Mouse (Mus musculus) lung, embryonic 15.5 days (tissue): ENCODE data around the gene Ttc24. TPM values are rescaled to one million over a fixed set of nuclear protein-coding genes. Genes with fewer than 3 reads are reported as not detected.

Experiments used
- ATAC-seq: fragments of 200-750 bp; cut with Nextera tagmentation; 2 replicates; pipeline ENCODE4 v1.8.0; 2017; ENCODE audit warnings: moderate number of reproducible peaks, borderline replicate concordance; ENCODE audit not compliant: low FRiP score, low TSS enrichment; ENCODE audit errors: extremely low read depth
- H3K27ac ChIP-seq: fragments of 300-500 bp; sonication (generic); 2 replicates; pipeline ENCODE4 v1.5.1; 2015; ENCODE audit warnings: moderate library complexity, mild to moderate bottlenecking, inconsistent platforms
- H3K27me3 ChIP-seq: fragments of 300-500 bp; sonication (generic); 2 replicates; pipeline ENCODE4 v1.6.1; 2015; ENCODE audit warnings: inconsistent platforms
- H3K36me3 ChIP-seq: fragments of 300-500 bp; sonication (generic); 2 replicates; pipeline ENCODE4 v1.6.1; 2015; ENCODE audit warnings: inconsistent platforms
- H3K4me1 ChIP-seq: fragments of 300-500 bp; sonication (generic); 2 replicates; pipeline ENCODE4 v1.6.1; 2015; ENCODE audit warnings: inconsistent platforms
- H3K4me2 ChIP-seq: fragments of 300-500 bp; sonication (generic); 2 replicates; pipeline ENCODE4 v1.6.1; 2015; ENCODE audit warnings: inconsistent platforms, mild to moderate bottlenecking, moderate library complexity
- H3K4me3 ChIP-seq: fragments of 300-500 bp; sonication (generic); 2 replicates; pipeline ENCODE4 v1.5.1; 2015; ENCODE audit warnings: mild to moderate bottlenecking, inconsistent platforms
- H3K9ac ChIP-seq: fragments of 300-500 bp; sonication (generic); 2 replicates; pipeline ENCODE4 v1.6.1; 2015; ENCODE audit warnings: inconsistent platforms
- H3K9me3 ChIP-seq: fragments of 300-500 bp; sonication (generic); 2 replicates; pipeline ENCODE4 v1.6.1; 2016; ENCODE audit warnings: inconsistent platforms
- WGBS: fragments of 180-500 bp; shearing (Covaris S2); methylation state at CpG from one replicate; pipeline ENCODE4 v1.1.7; 2015; 5-methylcytosine and 5-hydroxymethylcytosine counted together
- polyA plus RNA-seq: library from polyadenylated mRNA; unstranded; fragments of >200 nt; fragmentation: Nextera tagmentation; extraction: Ambion mirVana; gene quantifications from 2 replicates; pipeline ENCODE4 v1.2.1, GENCODE M21; 2015

The Ttc24 gene
- polyA plus RNA-seq, 1 experiment from 2014 or later, result not detected

DNA sequence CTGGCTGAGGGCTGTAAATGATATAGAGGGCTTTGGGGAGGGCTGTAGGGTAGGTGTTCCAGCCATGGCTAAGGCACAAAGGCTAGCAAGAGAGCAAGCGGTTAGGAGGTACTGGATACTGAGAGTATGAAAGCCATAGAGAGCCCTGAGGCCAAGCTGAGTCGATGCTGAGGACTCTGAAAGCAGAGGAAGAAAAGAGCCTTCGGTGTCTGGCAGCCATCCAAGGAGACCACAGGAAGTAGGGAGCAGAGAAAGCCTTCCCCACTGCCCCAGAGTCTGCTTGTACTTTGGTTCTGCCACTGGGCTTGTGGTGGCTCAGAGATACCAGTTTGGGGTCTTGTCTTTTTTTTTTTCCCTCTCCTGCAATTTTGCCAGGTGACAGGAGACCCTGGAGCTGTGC, 22.1 kb upstream of the Ttc24 start:
- Histone ChIP-seq H3K27me3 (no peaks in the 10 kb centered on the region), H3K4me2 (no peak overlapping the region), H3K4me3 (no peak overlapping the region), H3K4me1 (no peaks in the 10 kb centered on the region), H3K9ac (no peak overlapping the region), H3K27ac (no peak overlapping the region), H3K36me3 (peaks cover 80% of the 10 kb centered on the region), H3K9me3 (no peaks in the 10 kb centered on the region)
- WGBS, result 49% methylated on average over 3 of the region's 3 CpGs
- ATAC-seq, result no peak

DNA sequence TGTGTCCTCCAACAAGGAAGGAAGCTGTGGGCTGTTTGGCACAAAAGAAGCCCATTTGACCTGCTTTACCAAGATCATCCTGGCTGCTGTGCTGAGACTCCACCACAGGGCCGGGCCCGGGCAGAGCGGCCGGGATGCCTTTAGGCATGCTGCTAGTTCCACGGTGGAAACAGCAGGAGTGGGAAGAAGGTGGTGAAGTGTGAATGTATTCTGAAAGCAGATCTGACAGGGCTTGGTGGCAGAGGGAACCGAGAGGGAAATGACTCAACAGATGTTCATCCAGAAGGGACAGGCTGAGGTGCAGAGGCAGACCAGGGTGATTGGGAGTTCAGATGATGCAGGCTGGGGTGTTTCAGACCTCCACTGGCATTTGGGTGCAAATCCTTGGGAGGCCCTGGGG, 19.6 kb upstream of the Ttc24 start:
- no peaks in the 10 kb centered on the region for H3K9me3 ChIP-seq
- WGBS, result 74% methylated on average over 6 of the region's 6 CpGs
- no peaks in the 10 kb centered on the region for H3K27me3 ChIP-seq
- ATAC-seq, result no peak
- H3K4me2 ChIP-seq, result no peak overlapping the region
- H3K9ac ChIP-seq, result no peak overlapping the region
- no peak overlapping the region for H3K27ac ChIP-seq
- H3K4me1 ChIP-seq, result no peaks in the 10 kb centered on the region
- H3K36me3 ChIP-seq, result peaks cover 80% of the 10 kb centered on the region
- H3K4me3 ChIP-seq, result no peak overlapping the region

GRCm38 (mm10) chr3:88094126-88094525, 16.0 kb upstream of the Ttc24 start:
- WGBS, result 83% methylated on average over 5 of the region's 5 CpGs
- no peak overlapping the region for H3K9ac ChIP-seq
- ATAC-seq, result no peak
- no peak overlapping the region for H3K4me2 ChIP-seq
- H3K4me1 ChIP-seq, result no peaks in the 10 kb centered on the region
- no peak overlapping the region for H3K4me3 ChIP-seq
- H3K9me3 ChIP-seq, result no peaks in the 10 kb centered on the region
- peaks cover 82% of the 10 kb centered on the region for H3K36me3 ChIP-seq
- H3K27ac ChIP-seq, result no peak overlapping the region
- no peaks in the 10 kb centered on the region for H3K27me3 ChIP-seq

DNA sequence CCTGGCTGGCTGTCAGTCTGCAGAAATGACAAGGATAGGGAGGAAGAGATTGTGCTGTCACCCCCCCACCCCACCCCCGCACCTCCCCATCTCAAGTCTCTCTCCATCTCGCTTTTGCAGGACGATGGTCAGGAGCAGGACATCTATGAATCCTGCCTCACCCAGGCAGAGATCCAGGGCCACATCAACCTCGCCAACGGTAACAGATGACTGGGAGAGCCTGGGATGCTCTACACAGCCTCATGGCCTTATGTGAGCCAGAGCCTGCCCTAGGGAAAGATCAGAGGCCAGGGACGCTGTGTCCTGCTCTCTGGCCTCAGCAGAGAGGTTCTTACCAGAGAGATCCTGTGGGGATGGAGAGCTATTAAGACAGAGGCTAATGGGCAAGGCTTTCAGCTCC, 12.5 kb upstream of the Ttc24 start:
- Histone ChIP-seq H3K9ac (no peak overlapping the region), H3K27ac (no peak overlapping the region), H3K4me3 (no peak overlapping the region), H3K27me3 (no peaks in the 10 kb centered on the region), H3K4me1 (no peaks in the 10 kb centered on the region), H3K36me3 (peaks cover 88% of the 10 kb centered on the region), H3K9me3 (no peaks in the 10 kb centered on the region), H3K4me2 (no peak overlapping the region)
- ATAC-seq, result no peak
- 84% methylated on average over 6 of the region's 6 CpGs for WGBS

GRCm38 (mm10) chr3:88090106-88090505, 12.0 kb upstream of the Ttc24 start:
- H3K9ac ChIP-seq, result no peak overlapping the region
- no peak overlapping the region for H3K4me3 ChIP-seq
- H3K9me3 ChIP-seq, result no peaks in the 10 kb centered on the region
- WGBS, result 95% methylated on average over 7 of the region's 7 CpGs
- H3K36me3 ChIP-seq, result peaks cover 84% of the 10 kb centered on the region
- no peak for ATAC-seq
- H3K4me1 ChIP-seq, result no peaks in the 10 kb centered on the region
- H3K27me3 ChIP-seq, result no peaks in the 10 kb centered on the region
- H3K27ac ChIP-seq, result no peak overlapping the region
- no peak overlapping the region for H3K4me2 ChIP-seq

DNA sequence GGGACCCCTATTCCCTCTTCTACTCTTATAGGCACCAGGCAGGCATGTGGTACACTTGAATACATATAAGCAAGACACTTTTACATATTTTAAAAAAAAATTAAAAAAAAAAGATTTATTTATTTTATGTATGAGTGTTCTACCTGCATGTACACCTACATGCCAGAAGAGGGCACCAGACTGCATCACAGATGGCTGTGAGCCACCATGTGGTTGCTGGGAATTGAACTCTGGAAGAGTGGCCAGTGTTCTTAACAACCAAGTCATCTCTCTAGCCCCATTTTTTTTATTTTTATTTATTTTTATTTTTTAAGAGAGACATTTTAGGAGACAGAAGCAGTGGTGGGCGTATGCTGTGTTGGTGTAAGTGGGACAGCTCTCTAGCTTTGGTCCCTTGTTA, 9.6 kb upstream of the Ttc24 start:
- Histone ChIP-seq H3K27ac (no peak overlapping the region), H3K27me3 (no peaks in the 10 kb centered on the region), H3K4me2 (no peak overlapping the region), H3K36me3 (peaks cover 63% of the 10 kb centered on the region), H3K9ac (no peak overlapping the region), H3K4me1 (peaks cover 11% of the 10 kb centered on the region), H3K9me3 (no peaks in the 10 kb centered on the region), H3K4me3 (no peak overlapping the region)
- 87% methylated on average over 1 of the region's 1 CpGs for WGBS
- no peak for ATAC-seq

- 95% methylated on average over 9 of the region's 9 CpGs for WGBS
- H3K4me1 ChIP-seq, result peaks cover 20% of the 10 kb centered on the region
- peaks cover 42% of the 10 kb centered on the region for H3K36me3 ChIP-seq
- no peak overlapping the region for H3K4me2 ChIP-seq
- no peak overlapping the region for H3K9ac ChIP-seq
- no peak overlapping the region for H3K27ac ChIP-seq
- no peaks in the 10 kb centered on the region for H3K9me3 ChIP-seq
- no peak for ATAC-seq
- H3K4me3 ChIP-seq, result no peak overlapping the region
- no peaks in the 10 kb centered on the region for H3K27me3 ChIP-seq
Observed at GRCm38 (mm10) chr3:88085459-88085858, 7.4 kb upstream of the Ttc24 start.

GRCm38 (mm10) chr3:88084001-88084400, 5.9 kb upstream of the Ttc24 start:
- no peak for ATAC-seq
- peaks cover 20% of the 10 kb centered on the region for H3K4me1 ChIP-seq
- no peaks in the 10 kb centered on the region for H3K27me3 ChIP-seq
- H3K36me3 ChIP-seq, result peaks cover 28% of the 10 kb centered on the region
- H3K9ac ChIP-seq, result no peak overlapping the region
- WGBS, result 94% methylated on average over 2 of the region's 2 CpGs
- no peak overlapping the region for H3K4me2 ChIP-seq
- no peak overlapping the region for H3K4me3 ChIP-seq
- H3K9me3 ChIP-seq, result no peaks in the 10 kb centered on the region
- H3K27ac ChIP-seq, result no peak overlapping the region

DNA sequence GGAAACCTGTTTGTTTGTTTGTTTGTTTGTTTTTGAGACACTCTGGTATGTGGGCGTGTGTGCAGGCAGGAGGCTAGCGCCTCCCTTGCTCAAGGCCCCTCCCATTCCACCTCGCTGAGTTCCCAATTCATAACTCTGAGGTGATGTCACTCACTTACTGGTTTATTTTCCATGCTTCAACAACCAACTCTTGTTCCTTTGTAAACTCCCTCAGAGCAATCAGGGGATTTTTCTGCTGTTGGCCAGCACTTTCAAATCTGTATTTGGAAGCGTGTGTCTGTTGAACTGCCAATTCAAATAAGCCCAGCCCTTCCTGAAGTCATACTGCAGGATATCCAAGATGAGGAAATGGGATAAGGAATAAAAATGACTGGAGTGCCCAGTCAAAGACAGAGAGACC, 4.6 kb upstream of the Ttc24 start:
- Histone ChIP-seq H3K27me3 (no peaks in the 10 kb centered on the region), H3K4me3 (peak overlapping the region; percentile 74), H3K27ac (peak overlapping the region; percentile 67), H3K9me3 (no peaks in the 10 kb centered on the region), H3K36me3 (peaks cover 18% of the 10 kb centered on the region), H3K9ac (peak overlapping the region; percentile 65; the same call in 1 of the 2 replicates), H3K4me2 (peak overlapping the region; percentile 79), H3K4me1 (peaks cover 20% of the 10 kb centered on the region)
- ATAC-seq, result peak; percentile 69; the same call in 1 of the 2 replicates
- 6% methylated on average over 4 of the region's 4 CpGs for WGBS

DNA sequence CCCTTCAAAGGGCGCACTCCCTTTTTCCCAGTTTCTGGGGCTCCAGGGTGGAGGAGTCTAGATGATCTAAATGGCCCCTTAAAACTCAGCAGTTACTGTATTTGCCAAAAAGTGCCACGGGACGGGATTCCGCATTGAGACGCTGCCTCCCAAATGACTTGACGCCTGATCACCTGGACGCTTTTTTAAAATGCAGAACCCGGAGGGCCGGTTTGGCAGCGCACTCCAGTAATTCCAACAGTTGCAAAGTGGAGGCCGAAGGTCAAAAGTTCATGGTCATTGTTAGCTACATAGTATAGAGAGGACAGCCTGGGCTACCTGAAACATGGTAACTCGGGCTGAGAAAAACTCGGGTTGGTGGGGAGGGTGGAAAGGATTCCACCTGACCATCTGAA, 4.1 kb upstream of the Ttc24 start:
- Histone ChIP-seq H3K9ac (peak overlapping the region; percentile 65), H3K27me3 (no peaks in the 10 kb centered on the region), H3K36me3 (peaks cover 18% of the 10 kb centered on the region), H3K4me2 (peak overlapping the region; percentile 79), H3K4me1 (peaks cover 20% of the 10 kb centered on the region), H3K4me3 (peak overlapping the region; percentile 74), H3K27ac (peak overlapping the region; percentile 67; the same call in 1 of the 2 replicates), H3K9me3 (no peaks in the 10 kb centered on the region)
- WGBS, result 1% methylated on average over 13 of the region's 13 CpGs
- ATAC-seq, result peak; percentile 48; the same call in 1 of the 2 replicates

DNA sequence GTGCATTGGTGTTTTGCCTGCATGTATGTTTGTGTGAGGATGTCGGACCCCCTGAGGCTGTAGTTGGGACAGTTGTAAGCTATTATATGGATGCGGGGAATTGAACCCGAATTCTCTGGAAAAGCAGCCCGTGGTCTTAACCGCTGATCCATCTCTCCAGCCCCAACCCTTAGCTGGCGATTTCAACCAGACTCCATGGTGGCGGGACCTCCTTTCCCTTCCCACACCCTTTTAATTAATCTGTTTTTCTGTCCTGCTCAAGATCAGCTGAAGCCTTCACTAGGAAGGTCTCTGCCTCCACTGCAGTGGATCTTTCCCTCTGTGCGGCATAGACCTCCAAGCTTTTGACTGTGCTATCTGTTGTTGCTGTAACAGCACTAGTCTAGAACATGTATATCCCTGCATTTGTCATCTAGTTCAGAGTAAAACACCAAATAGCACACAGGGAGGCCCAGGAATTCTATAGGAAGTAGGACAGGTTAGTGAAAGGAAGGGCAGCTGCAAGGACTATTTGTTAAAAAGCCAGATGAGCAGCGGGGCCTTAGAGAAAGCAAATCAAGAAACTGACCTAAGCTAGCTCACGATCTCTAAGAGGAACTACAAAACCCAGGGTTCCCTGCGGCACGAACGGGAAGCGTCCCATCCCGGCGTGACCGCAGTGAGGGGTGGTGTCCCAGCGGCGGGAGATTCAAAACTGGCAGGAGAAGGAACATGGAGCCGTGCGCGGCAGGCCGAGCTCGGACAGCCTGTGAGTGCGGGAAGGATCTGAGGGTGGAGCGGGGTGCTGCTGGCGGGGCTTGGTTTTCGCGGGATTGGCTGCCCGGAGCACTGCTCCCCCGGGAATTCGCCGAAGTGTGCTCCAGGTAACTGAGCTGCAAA, 3.5 kb upstream of the Ttc24 start, which contains the start of gene Iqgap3:
Gene Iqgap3, plus strand, starts transcription at position 627 of the 879 bp plus-strand sequence.
- ATAC-seq, result peak; percentile 89
- Histone ChIP-seq H3K9ac (peak within 1 kb of the TSS; percentile 65), H3K4me3 (peak within 1 kb of the TSS; percentile 74), H3K4me1 (peaks cover 20% of the 10 kb centered on the region), H3K27me3 (no peaks in the 10 kb centered on the region), H3K9me3 (no peaks in the 10 kb centered on the region), H3K36me3 (peaks cover 14% of the 10 kb centered on the region), H3K4me2 (peak within 1 kb of the TSS; percentile 79), H3K27ac (peak within 1 kb of the TSS; percentile 67)
- 19% methylated on average over 33 of the region's 33 CpGs for WGBS

GRCm38 (mm10) chr3:88077441-88077840, 663 bp downstream of the Ttc24 start:
- no peak overlapping the region for H3K27ac ChIP-seq
- H3K4me3 ChIP-seq, result no peak overlapping the region
- no peak overlapping the region for H3K9ac ChIP-seq
- 34% methylated on average over 8 of the region's 8 CpGs for WGBS
- H3K36me3 ChIP-seq, result no peaks in the 10 kb centered on the region
- no peak overlapping the region for H3K4me2 ChIP-seq
- H3K27me3 ChIP-seq, result no peaks in the 10 kb centered on the region
- H3K4me1 ChIP-seq, result peaks cover 7% of the 10 kb centered on the region
- no peak for ATAC-seq
- H3K9me3 ChIP-seq, result no peaks in the 10 kb centered on the region
